Mouse (Mus musculus) megakaryocyte, embryonic 14.5 days (primary cell): ENCODE measurements at regions not wholly inside any gene's neighbourhood (a gene's known extent, or its start where the extent isn't known, plus 50 kb on each side); places are given as distances from the start of the nearest gene placed in this dataset.

ENCODE experiments used
- FLI1 ChIP-seq: IDR thresholded peaks from 2 replicates; pipeline ENCODE4 v1.6.1; 2012; ENCODE audit warnings: low read length, inconsistent platforms, mixed read lengths
- GATA1 ChIP-seq: IDR thresholded peaks from 3 replicates; pipeline ENCODE4 v1.6.1; 2012; ENCODE audit warnings: mixed read lengths, low read length, inconsistent platforms, borderline replicate concordance

DNA sequence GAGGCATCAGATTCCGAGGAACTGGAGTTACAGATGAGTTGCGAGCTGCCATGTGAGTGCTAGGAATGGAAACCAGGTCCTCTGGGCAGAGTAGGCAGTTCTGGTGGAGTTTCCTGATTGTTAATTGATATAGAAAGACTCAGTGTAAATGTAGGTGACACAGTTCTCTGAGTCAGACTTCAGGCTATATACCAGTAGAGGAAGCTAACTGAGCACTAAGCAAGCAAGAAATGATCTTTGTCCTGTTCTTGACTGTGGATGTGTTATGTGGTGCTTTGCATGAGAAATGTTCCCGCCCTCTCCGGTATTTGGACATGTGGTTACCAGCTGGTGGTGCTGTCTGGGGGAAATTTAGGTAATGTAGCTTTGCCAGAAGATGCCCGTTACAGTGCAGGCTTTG lies 146.4 kb upstream of the Trim24 start:
- TF ChIP-seq GATA1 (no peak), FLI1 (no peak)
